Mouse (Mus musculus): ENCODE data around the gene 4833439L19Rik. TPM values are rescaled to one million over a fixed set of nuclear protein-coding genes. Genes with fewer than 3 reads are reported as not detected.
"Not testable (repeated sequence)": the region's sequence is repeated elsewhere in the genome, so short reads cannot be mapped to it uniquely, and the experiment has no call there.

Gene 4833439L19Rik
- 239 and 254 TPM in 2 replicates for polyA plus RNA-seq (2016; fragmentation: Nextera tagmentation; extraction: Ambion mirVana)

DNA sequence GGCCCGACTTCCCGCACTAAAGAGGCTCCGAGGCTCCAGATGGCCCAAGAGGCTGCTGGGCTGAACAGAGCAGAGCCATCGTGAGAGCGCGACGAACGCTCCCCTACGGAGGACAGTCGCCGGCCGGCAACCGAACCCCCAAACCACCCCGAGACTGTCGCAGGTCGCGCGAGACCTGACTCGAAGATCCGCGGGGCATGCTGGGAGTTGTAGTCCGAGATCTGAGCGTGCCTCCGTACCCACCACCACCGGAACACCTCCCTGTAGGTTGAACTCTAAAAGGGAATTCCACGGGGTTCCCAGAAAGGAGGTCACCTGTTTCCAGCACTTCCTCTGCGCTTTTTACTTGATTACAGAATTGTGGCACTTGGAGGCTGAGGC is at the start of gene 4833439L19Rik:
4833439L19Rik (minus strand) TSS at position 235 of the 381 bp plus-strand sequence.
- under 1% methylated on average over 27 of the region's 27 CpGs for WGBS
- Histone ChIP-seq H3K9ac (peak within 1 kb of the TSS; percentile 97), H3K27ac (peak within 1 kb of the TSS; percentile 64), H3K4me1 (peaks cover 15% of the 10 kb centered on the region), H3K36me3 (peaks cover 24% of the 10 kb centered on the region), H3K4me3 (peak within 1 kb of the TSS; percentile 97), H3K9me3 (no peaks in the 10 kb centered on the region), H3K4me2 (replicated peaks) (peak within 1 kb of the TSS; percentile 75), H3K27me3 (replicated peaks) (no peaks in the 10 kb centered on the region)
- peak; percentile 97 for ATAC-seq (ENCODE audit: low FRiP score, low read depth)

DNA sequence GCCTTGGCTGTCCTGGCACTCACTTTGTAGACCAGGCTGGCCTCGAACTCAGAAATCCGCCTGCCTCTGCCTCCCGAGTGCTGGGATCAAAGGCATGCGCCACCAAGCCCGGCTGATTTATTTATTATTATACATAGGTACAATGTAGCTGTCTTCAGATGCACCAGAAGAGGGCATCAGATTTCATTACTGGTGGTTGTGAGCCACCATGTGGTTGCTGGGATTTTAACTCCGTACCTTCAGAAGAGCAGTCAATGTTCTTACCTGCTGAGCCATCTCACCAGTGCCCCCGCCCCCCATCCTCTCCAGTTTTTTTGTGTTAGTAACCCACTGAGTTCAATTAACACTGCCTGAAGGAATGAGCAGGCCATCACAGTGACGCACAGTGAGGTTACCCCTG is 47.9 kb upstream of the 4833439L19Rik start:
- H3K4me1 ChIP-seq, result peaks cover 20% of the 10 kb centered on the region
- not testable (repeated sequence) for H3K9ac ChIP-seq; H3K4me2 ChIP-seq (replicated peaks); H3K9me3 ChIP-seq; H3K27me3 ChIP-seq (replicated peaks); H3K4me3 ChIP-seq; ATAC-seq (ENCODE audit: low FRiP score, low read depth); H3K36me3 ChIP-seq; H3K27ac ChIP-seq
- WGBS, result 89% methylated on average over 8 of the region's 8 CpGs

GRCm38 (mm10) chr13:54610972-54611754 is 45.9 kb upstream of the 4833439L19Rik start, which contains the start of gene Cltb:
Gene Cltb (minus strand): TSS chr13:54611344.
- WGBS, result 1% methylated on average over 66 of the region's 66 CpGs
- Histone ChIP-seq H3K4me3 (peak within 1 kb of the TSS; percentile 59), H3K27me3 (replicated peaks) (no peaks in the 10 kb centered on the region), H3K27ac (no peak within 1 kb of the TSS), H3K9ac (peak within 1 kb of the TSS; percentile 79), H3K4me1 (peaks cover 20% of the 10 kb centered on the region), H3K9me3 (no peaks in the 10 kb centered on the region), H3K4me2 (replicated peaks) (peak within 1 kb of the TSS; percentile 97), H3K36me3 (no peaks in the 10 kb centered on the region)
- peak; percentile 67 for ATAC-seq (ENCODE audit: low FRiP score, low read depth)

GRCm38 (mm10) chr13:54610613-54610971 is 45.4 kb upstream of the 4833439L19Rik start:
- H3K36me3 ChIP-seq, result no peaks in the 10 kb centered on the region
- peak overlapping the region; percentile 59 for H3K4me3 ChIP-seq
- ATAC-seq (ENCODE audit: low FRiP score, low read depth), result no peak
- H3K4me1 ChIP-seq, result peaks cover 20% of the 10 kb centered on the region
- WGBS, result 9% methylated on average over 13 of the region's 13 CpGs
- no peaks in the 10 kb centered on the region for H3K27me3 ChIP-seq (replicated peaks)
- H3K27ac ChIP-seq, result no peak overlapping the region
- peak overlapping the region; percentile 97 for H3K4me2 ChIP-seq (replicated peaks)
- H3K9me3 ChIP-seq, result no peaks in the 10 kb centered on the region
- H3K9ac ChIP-seq, result peak overlapping the region; percentile 79

- Histone ChIP-seq H3K36me3 (0 out of 2 replicates have a peak, but pooled peaks cover 3% of the 10 kb centered on the region), H3K4me1 (peaks cover 20% of the 10 kb centered on the region), H3K4me3 (no peak overlapping the region), H3K27ac (no peak overlapping the region), H3K4me2 (replicated peaks) (peak overlapping the region; percentile 41), H3K9me3 (no peaks in the 10 kb centered on the region), H3K27me3 (replicated peaks) (no peaks in the 10 kb centered on the region), H3K9ac (no peak overlapping the region)
- no peak for ATAC-seq (ENCODE audit: low FRiP score, low read depth)
- 18% methylated on average over 1 of the region's 1 CpGs for WGBS
Measured at GRCm38 (mm10) chr13:54609301-54609700, 44.1 kb upstream of the 4833439L19Rik start.

GRCm38 (mm10) chr13:54608666-54609065 is 43.4 kb upstream of the 4833439L19Rik start:
- Histone ChIP-seq H3K4me1 (peaks cover 20% of the 10 kb centered on the region), H3K4me3 (no peak overlapping the region), H3K4me2 (replicated peaks) (peak overlapping the region; percentile 41), H3K27me3 (replicated peaks) (no peaks in the 10 kb centered on the region), H3K36me3 (0 out of 2 replicates have a peak, but pooled peaks cover 8% of the 10 kb centered on the region), H3K9ac (0 out of 2 replicates have a peak overlapping the region, but pooled peaks have one; percentile 23), H3K27ac (no peak overlapping the region), H3K9me3 (no peaks in the 10 kb centered on the region)
- WGBS, result 10% methylated on average over 8 of the region's 8 CpGs
- ATAC-seq (ENCODE audit: low FRiP score, low read depth), result 0 out of 2 replicates have a peak, but pooled peaks have one; percentile 18

GRCm38 (mm10) chr13:54608002-54608401 is 42.8 kb upstream of the 4833439L19Rik start:
- 0 out of 2 replicates have a peak, but pooled peaks cover 8% of the 10 kb centered on the region for H3K36me3 ChIP-seq
- H3K27ac ChIP-seq, result no peak overlapping the region
- no peaks in the 10 kb centered on the region for H3K9me3 ChIP-seq
- no peaks in the 10 kb centered on the region for H3K27me3 ChIP-seq (replicated peaks)
- H3K4me1 ChIP-seq, result peaks cover 20% of the 10 kb centered on the region
- no peak for ATAC-seq (ENCODE audit: low FRiP score, low read depth)
- no peak overlapping the region for H3K4me3 ChIP-seq
- no peak overlapping the region for H3K9ac ChIP-seq
- WGBS, result 71% methylated on average over 3 of the region's 3 CpGs
- H3K4me2 ChIP-seq (replicated peaks), result no peak overlapping the region

DNA sequence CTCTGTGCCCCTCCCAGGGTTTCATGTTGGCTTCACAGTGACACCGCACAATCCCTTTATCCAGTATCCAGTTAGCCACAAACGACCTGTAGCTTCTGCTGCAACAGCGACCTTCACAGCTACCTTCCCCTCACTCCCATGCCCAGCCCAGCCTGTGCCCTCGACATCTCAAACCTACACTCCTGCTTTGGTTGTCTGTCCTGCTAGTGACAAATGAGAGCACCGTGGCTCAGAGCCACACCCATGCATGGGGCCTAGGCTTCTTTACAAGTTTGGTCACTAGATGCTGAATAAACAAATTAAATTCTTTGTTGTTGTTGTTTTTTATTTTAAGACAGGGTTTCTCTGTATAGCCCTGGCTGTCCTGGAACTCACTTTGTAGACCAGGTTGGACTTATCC is 42.0 kb upstream of the 4833439L19Rik start:
- no peak overlapping the region for H3K27ac ChIP-seq
- no peak overlapping the region for H3K4me2 ChIP-seq (replicated peaks)
- WGBS, result 77% methylated on average over 5 of the region's 5 CpGs
- H3K4me3 ChIP-seq, result no peak overlapping the region
- ATAC-seq (ENCODE audit: low FRiP score, low read depth), result no peak
- H3K27me3 ChIP-seq (replicated peaks), result no peaks in the 10 kb centered on the region
- no peaks in the 10 kb centered on the region for H3K9me3 ChIP-seq
- H3K4me1 ChIP-seq, result peaks cover 20% of the 10 kb centered on the region
- no peak overlapping the region for H3K9ac ChIP-seq
- 0 out of 2 replicates have a peak, but pooled peaks cover 8% of the 10 kb centered on the region for H3K36me3 ChIP-seq

GRCm38 (mm10) chr13:54605426-54605825 is 40.2 kb upstream of the 4833439L19Rik start:
- H3K4me1 ChIP-seq, result peaks cover 14% of the 10 kb centered on the region
- H3K27ac ChIP-seq, result no peak overlapping the region
- H3K27me3 ChIP-seq (replicated peaks), result no peaks in the 10 kb centered on the region
- no peak overlapping the region for H3K9ac ChIP-seq
- 83% methylated on average over 5 of the region's 5 CpGs for WGBS
- H3K4me2 ChIP-seq (replicated peaks), result no peak overlapping the region
- no peak for ATAC-seq (ENCODE audit: low FRiP score, low read depth)
- H3K9me3 ChIP-seq, result no peaks in the 10 kb centered on the region
- 0 out of 2 replicates have a peak, but pooled peaks cover 8% of the 10 kb centered on the region for H3K36me3 ChIP-seq
- H3K4me3 ChIP-seq, result no peak overlapping the region

GRCm38 (mm10) chr13:54604221-54604620 is 39.0 kb upstream of the 4833439L19Rik start:
- Histone ChIP-seq H3K4me3 (no peak overlapping the region), H3K27me3 (replicated peaks) (no peaks in the 10 kb centered on the region), H3K4me2 (replicated peaks) (no peak overlapping the region), H3K9me3 (no peaks in the 10 kb centered on the region), H3K4me1 (peaks cover 8% of the 10 kb centered on the region), H3K9ac (no peak overlapping the region), H3K27ac (no peak overlapping the region), H3K36me3 (peaks cover 14% of the 10 kb centered on the region)
- 63% methylated on average over 4 of the region's 4 CpGs for WGBS
- ATAC-seq (ENCODE audit: low FRiP score, low read depth), result no peak

DNA sequence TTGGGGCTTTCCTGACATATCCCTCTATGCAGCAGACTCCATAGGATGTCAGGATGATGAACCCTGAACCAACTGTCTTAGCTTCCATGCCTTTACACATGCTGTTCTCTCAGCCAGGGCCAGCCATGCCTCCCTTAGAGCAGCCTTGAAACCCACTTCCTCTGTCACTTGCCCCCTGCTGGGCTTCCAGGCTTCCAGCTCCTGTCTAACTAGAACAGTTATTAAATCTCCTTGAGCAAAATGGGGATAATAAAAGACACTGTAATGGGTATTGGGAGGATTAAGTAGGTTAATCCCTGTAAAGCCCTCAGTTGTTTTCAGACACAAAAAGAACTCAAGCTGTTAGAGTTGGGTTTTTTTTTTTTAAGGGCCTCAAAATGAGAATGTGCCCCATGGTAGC is 38.3 kb upstream of the 4833439L19Rik start:
- H3K4me1 ChIP-seq, result peaks cover under 1% of the 10 kb centered on the region; the same call in 1 of the 2 replicates
- peaks cover 20% of the 10 kb centered on the region for H3K36me3 ChIP-seq
- no peak overlapping the region for H3K9ac ChIP-seq
- no peak overlapping the region for H3K27ac ChIP-seq
- H3K4me2 ChIP-seq (replicated peaks), result no peak overlapping the region
- H3K9me3 ChIP-seq, result no peaks in the 10 kb centered on the region
- no peak for ATAC-seq (ENCODE audit: low FRiP score, low read depth)
- H3K27me3 ChIP-seq (replicated peaks), result no peaks in the 10 kb centered on the region
- H3K4me3 ChIP-seq, result no peak overlapping the region

DNA sequence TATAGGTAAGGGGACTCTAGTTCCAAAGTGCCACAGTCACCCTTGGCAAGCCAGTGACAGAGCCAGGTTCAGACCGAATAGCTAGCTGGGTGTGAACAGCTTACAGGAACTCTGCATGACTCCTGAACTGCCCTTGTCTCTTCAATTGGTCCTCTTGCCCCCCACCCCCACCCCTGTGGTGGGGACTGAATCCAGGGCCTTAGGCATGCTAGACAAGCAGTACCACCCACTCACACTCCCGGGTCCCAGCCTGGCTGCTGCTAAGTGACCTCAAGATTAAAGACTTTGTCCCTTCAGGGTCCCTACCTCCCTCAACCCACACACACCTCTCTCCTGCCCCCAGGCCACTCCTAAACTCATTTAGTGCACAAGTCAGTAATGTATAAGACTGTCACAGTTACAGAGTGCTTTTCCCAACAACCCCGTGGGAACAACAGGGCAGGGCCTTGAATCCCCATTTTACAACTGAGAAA is 37.4 kb upstream of the 4833439L19Rik start:
- H3K27ac ChIP-seq, result no peak overlapping the region
- no peak overlapping the region for H3K4me3 ChIP-seq
- peaks cover 26% of the 10 kb centered on the region for H3K36me3 ChIP-seq
- no peaks in the 10 kb centered on the region for H3K27me3 ChIP-seq (replicated peaks)
- H3K9ac ChIP-seq, result no peak overlapping the region
- 33% methylated on average over 3 of the region's 3 CpGs for WGBS
- H3K4me1 ChIP-seq, result no peaks in the 10 kb centered on the region
- no peak overlapping the region for H3K4me2 ChIP-seq (replicated peaks)
- H3K9me3 ChIP-seq, result no peaks in the 10 kb centered on the region
- ATAC-seq (ENCODE audit: low FRiP score, low read depth), result no peak

Measured in neural tube, embryonic 12.5 days (tissue).